Mouse (Mus musculus) adrenal gland, adult 8-10 months (tissue): ENCODE results near the gene Qsox2. TPM values are rescaled to one million over a fixed set of nuclear protein-coding genes. Genes with fewer than 3 reads are reported as not detected.

ENCODE experiments used
- DNase-seq: peaks from one replicate; pipeline ENCODE4 v3.0.0; 2022
- total RNA-seq, 4 experiments: library from RNA; stranded (reverse); gene quantifications; 2 replicates each; pipeline ENCODE4 v1.2.4; 2022

Qsox2 gene
- total RNA-seq = 10 to 100 TPM; 25.2 to 28.7 (median 26.6) TPM

DNA sequence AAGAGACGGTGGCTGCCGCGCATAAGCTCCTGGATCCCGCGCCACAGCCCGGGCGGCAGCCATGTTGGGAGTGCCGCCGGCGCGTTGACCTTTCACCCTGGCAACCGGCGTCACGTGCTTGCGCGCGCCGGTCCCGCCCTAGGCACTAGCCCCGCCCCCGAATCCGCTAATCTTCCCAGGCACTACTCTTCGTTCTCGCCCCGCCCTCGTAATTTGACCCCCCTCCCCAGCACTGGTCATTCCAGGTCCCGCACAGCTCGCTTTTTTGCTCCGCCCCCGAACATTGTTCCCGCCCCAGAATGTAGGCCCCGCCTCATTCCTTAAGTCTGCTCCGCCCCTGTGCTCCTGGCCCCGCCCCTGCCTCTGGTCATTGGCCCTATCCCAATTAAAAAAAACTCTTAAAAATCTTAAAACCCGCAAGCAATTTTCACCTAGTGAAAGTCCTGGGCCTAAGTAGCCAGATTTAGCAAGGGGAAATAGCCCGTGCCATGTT, at the start of gene Qsox2:
Gene Qsox2, minus strand, starts transcription at position 236 of the 493 bp plus-strand sequence.
- peak; percentile 92 for DNase-seq

DNA sequence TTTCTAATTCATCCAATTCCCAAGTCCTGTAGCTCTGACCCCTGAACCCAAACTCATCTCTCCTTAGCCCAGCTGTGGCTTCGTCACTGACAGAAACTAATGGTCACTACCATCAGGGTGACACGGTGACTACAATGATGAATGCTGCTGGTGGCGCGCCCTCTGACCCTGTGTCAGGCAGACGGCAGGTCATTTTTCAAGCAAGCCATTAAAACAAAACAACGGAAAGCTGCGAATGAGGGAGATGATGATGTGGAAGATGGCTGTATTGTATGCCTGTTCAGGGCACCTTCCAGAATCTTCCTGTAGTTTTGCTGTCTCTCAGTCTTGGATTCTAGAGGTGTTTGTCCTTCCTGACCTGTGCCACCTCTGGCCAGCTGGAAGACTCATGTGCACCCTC, 49.1 kb upstream of the Qsox2 start:
- no peak for DNase-seq

DNA sequence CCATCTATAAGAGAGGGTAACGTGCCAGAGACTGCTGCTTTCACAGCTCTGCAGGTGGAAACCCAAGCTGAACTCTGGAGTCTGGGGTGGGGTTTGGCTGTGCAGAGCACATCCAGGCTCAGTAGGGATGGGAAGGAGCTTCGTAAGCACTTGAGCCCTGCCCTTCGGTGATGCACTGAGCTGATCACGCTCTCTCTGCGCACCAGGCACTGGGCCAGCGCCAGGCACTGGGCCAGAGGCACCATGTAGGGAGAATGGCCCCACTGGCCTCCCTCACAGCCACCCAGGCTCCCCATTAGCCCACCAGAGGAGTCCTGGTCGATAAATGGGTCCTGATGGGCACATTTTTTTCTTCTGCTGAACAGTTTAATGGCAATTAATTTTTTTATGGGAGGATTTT, 48.5 kb upstream of the Qsox2 start:
- DNase-seq = no peak

- DNase-seq = no peak
These were observed 43.3 kb upstream of the Qsox2 start for GRCm38 (mm10) chr2:26280594-26280993.

- DNase-seq = no peak
These were observed 42.4 kb upstream of the Qsox2 start for GRCm38 (mm10) chr2:26279712-26280111.

GRCm38 (mm10) chr2:26273611-26274010, 36.3 kb upstream of the Qsox2 start:
- DNase-seq = no peak

- DNase-seq = peak; percentile 73
These were observed 30.9 kb upstream of the Qsox2 start for GRCm38 (mm10) chr2:26268216-26268615.

DNA sequence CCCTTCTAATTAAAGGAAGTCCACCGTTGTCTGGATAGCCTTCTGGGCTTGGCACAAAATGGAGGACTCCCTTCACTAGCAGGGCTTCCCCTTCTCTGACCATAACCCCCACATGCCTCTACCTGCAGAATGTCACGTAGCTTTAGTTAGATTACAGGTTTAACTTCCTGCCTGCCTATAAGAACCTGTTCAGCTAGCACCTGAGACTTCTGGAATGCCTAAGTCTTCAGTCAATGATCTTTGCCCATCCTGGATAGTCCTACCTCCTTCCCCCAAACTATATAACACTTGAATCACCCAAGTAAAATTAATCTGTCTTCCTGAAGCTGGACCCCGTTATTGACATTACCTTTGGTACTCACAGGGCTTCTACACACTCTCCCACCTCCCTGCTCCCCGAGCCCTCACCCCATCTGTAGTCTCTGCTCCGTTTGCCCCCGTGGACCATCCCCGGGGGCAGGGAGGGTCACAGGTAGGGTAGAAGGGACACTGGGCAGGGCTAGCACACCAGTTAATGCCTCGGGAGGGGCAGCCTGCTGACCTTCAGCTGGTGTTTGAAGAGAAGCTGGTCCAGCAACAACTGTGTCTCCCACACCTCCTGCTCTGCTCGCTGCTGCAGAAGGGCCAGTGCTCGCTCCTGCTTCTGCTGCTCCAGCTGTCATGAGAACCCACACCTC, 28.9 kb upstream of the Qsox2 start:
- DNase-seq = no peak

DNA sequence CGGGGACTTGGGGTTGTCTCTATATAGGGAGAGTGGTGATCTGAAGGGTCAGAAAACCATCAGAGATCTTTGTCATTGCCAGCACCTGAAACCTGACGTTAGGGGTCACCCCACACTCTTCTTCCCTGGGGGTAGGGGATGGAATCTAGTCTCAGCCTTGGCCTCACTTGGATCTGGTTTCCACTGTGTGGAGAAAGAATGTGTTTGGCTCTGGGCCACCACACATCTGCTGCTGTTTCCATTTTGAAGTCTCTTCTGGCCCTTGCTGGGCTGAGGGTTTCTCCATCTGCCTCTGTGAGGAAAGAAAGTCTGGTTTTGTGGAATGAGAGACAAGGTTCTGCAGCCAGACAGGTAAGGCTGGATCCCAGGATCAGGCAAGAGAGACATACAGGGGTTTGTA, 27.8 kb upstream of the Qsox2 start:
- DNase-seq = no peak

- no peak for DNase-seq
These were observed 27.3 kb upstream of the Qsox2 start for GRCm38 (mm10) chr2:26264646-26265045.

- no peak for DNase-seq
These were observed 20.2 kb upstream of the Qsox2 start for GRCm38 (mm10) chr2:26257315-26258096.

GRCm38 (mm10) chr2:26254816-26255215, 17.5 kb upstream of the Qsox2 start:
- no peak for DNase-seq

DNA sequence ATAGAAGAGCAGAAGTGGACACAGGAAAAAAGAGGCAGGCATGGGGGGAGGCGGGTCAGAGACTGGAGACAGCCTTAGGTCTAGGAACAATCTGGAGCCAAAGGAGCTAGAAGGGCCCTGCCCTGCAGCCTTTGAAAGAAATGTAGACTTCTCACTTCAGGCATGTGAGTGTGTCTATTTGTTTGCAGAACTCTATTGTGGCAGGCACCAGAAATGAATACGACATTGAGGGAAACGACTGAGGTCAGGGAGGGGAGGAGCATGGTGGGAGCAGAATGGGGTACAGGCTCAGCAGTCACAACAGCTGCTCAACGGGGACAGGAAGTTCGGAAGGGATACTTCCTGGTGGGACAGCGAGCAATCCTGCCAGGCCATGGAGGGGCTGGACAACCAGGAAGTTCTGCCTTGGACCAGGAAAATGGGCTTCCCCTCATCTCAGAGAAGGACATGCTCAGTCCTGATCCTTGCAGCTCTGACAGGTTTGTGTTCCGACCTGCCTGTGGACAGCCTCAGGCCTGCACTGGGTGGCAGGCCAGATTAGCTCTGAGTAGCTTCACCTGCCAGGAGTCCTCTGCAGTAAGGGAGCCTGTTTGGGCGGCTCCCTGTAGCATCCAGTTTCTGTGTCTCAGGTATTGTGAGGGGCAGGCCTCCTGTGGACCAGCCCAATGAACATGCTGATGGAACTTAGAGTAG, 15.3 kb upstream of the Qsox2 start:
- DNase-seq = no peak

GRCm38 (mm10) chr2:26247531-26247930, 10.2 kb upstream of the Qsox2 start:
- no peak for DNase-seq

DNA sequence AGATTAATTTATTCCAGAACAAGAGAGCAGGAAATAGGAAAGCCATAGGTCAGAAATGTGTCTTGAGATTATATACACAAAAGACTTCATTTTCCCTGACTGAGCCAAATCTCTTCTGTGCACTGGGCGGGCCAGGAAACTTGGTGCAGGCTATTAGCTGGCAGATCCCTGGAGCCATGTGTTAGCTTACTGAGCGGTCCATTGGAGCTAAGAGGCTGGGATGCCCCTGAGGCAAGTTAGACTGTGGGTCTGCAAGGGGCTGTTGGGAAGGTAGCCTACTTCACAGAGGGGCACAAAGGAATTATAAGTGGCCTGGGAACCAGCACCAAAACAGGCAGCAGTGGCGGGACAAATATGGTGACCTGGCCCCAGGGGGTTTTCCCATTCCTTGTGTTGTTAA, 3.5 kb upstream of the Qsox2 start:
- DNase-seq = no peak

DNA sequence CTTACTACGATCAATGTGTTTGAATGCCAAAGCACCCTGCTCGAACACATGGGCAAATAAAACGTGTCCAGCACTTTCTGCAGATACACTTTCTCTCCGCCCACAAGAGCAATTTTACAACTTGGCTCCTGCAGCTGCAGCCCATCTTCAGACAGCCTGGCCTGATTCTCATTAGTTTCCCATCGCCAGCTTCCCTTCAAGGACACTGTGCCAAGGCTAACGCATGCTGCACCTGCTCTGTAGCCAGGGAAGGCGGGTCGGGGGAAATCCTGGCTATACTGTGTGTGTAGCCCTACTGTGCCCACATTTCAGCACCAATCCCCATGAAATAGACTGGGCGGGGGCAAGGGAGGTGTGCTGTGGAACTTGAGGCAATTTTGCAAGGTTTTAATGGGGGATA, 3.0 kb upstream of the Qsox2 start:
- DNase-seq = no peak

DNA sequence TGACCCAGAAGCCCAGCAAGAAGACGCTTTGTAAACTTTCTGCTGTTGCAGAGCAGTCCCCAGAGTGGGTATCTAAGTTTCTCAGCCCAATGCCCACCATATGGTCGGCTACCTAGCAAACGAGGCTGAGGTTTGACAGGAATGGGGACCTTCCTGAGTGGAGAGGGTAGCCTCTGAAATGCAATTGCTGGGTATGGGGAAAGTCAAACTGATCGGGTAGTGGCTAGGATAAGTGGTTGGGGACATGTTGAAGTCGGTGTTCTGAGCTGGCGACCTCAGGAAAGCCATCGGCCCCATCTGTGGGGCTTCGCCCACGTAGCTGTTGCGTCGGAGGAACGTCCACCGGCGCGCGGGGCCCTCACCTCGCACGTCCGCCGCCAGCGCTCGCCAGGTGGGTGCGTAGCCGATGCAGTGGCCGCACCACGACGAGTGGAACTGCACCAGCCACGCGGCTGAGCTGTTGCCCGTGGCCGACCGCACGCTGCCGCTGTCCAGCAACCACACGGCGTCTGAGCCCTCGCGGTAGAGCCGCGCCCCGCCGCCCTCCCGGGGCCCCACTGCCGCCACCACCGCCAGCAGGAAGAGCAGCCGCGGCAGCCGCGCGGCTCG, 540 bp downstream of the Qsox2 start:
- no peak for DNase-seq

- DNase-seq = no peak
These were observed 2.6 kb downstream of the Qsox2 start for GRCm38 (mm10) chr2:26234771-26235170.

DNA sequence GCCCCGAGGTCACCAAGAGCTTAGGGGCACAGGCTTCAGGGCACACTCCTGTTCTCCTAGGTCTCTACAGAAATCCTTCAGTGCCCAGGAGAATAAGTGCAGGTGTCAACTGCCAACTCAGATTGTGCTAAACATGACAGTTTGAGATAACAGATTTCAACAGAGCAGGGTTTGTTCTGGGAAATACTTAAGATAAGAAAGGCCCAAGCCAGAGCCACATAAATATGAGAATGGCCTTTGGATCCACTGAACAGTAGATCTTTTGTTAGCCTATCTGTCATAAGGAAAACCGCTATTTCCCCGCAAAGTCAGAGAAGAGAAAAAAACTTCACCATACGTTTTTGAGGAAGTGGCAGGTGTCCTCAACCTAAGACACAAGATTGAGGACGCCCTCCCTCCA, 3.1 kb downstream of the Qsox2 start:
- no peak for DNase-seq

DNA sequence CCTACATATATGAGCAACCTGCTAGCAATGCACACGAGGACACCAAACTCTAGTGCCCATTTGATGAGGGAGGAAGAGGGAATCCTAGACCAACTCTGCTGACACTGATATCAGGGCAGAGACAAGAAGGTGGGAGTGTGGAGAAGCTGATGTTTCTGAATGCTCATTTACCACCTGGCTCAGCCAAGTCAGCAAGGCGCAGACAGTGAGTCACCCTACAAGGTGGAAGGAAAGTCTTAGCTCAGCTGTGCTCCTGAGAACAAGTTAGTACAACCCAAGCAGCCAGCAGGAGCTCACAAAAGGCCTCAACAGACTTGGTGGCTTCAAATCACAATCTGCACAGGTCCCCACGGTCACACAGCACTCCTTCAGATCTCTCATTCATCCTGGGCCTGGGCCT, 6.0 kb downstream of the Qsox2 start:
- no peak for DNase-seq

- no peak for DNase-seq
These were observed 7.1 kb downstream of the Qsox2 start for GRCm38 (mm10) chr2:26230253-26230652.

GRCm38 (mm10) chr2:26227788-26228187, 9.5 kb downstream of the Qsox2 start:
- DNase-seq = no peak

GRCm38 (mm10) chr2:26225242-26225641, 12.1 kb downstream of the Qsox2 start:
- DNase-seq = no peak
